Mouse (Mus musculus): Measurements from ENCODE around the gene Mdfic. TPM values are rescaled to one million over a fixed set of nuclear protein-coding genes. Genes with fewer than 3 reads are reported as not detected.

Mdfic gene
- polyA plus RNA-seq, 1 experiment = not detected

DNA sequence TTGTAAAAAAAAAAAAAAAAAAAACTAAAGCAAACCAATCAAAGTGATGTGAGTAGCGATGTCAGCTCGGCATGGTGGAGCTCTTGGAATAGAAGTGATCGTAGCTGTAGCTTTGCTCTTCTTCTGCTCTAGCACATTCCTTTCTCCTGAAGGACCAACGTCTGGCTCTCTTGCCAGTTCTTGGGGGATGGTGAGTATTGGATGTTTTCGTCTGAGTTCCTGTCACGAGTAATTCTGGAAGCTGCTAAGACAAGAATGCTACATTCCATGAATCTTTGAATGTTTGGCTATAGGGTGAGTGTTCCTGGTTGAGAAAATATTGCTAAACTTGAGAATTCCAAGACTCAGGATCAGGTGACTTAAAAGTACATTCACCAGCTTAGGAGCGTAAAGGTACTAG lies 11.0 kb downstream of the Mdfic start:
- WGBS = 93% methylated on average over 7 of the region's 7 CpGs
- no peak for TF ChIP-seq CTCF (IDR thresholded peaks at IDR 0.05; ENCODE audit: insufficient read depth, low read depth, low read length)
- TF ChIP-seq POLR2A (IDR thresholded peaks at IDR 0.05; ENCODE audit: insufficient read depth, low read depth, low read length) = no peak
- Histone ChIP-seq H3K4me3 (ENCODE audit: insufficient read depth, low read depth, low read length) (no peak overlapping the region), H3K4me1 (ENCODE audit: control insufficient read depth, insufficient read depth, low read length) (no peaks in the 10 kb centered on the region), H3K27ac (ENCODE audit: insufficient read depth, low read depth, low read length) (no peak overlapping the region)

GRCm38 (mm10) chr6:15737312-15737911 lies 17.0 kb downstream of the Mdfic start:
- Histone ChIP-seq H3K4me1 (ENCODE audit: control insufficient read depth, insufficient read depth, low read length) (no peaks in the 10 kb centered on the region), H3K27ac (ENCODE audit: insufficient read depth, low read depth, low read length) (no peak overlapping the region), H3K4me3 (ENCODE audit: insufficient read depth, low read depth, low read length) (no peak overlapping the region)
- 81% methylated on average over 8 of the region's 8 CpGs for WGBS
- TF ChIP-seq POLR2A (IDR thresholded peaks at IDR 0.05; ENCODE audit: insufficient read depth, low read depth, low read length) (no peak), CTCF (IDR thresholded peaks at IDR 0.05; ENCODE audit: insufficient read depth, low read depth, low read length) (no peak)

DNA sequence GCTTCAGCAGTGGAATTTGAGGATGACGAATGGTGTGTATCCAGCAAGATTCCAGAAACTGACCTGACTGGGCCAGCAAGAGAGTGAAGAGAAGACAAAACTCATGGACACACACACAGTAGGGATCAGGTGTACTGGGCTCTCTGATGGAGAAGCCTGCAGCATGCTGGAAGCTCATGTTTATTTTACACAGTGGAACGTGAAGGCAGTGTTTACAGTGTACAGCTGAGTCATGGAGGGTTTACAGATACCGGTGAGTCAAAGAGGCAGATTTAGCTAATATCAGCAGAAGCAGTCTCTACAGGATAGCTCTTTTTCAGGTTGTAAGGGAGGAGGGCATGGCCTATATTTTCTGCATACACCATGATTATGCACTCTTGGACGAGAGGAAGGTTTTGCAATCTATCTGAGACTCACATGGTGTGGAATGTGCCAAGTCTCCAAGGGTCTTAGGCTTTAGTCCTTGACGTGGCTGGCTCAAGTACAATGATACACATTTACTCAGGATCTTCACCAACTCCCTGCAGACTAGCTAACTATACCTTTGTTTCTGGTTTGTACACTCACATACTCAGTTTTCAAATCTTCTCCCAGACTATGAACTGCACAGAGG lies 18.0 kb downstream of the Mdfic start:
- TF ChIP-seq POLR2A (IDR thresholded peaks at IDR 0.05; ENCODE audit: insufficient read depth, low read depth, low read length) (no peak), CTCF (IDR thresholded peaks at IDR 0.05; ENCODE audit: insufficient read depth, low read depth, low read length) (no peak)
- no peak overlapping the region for H3K27ac ChIP-seq (ENCODE audit: insufficient read depth, low read depth, low read length)
- no peaks in the 10 kb centered on the region for H3K4me1 ChIP-seq (ENCODE audit: control insufficient read depth, insufficient read depth, low read length)
- H3K4me3 ChIP-seq (ENCODE audit: insufficient read depth, low read depth, low read length) = no peak overlapping the region
- 62% methylated on average over 5 of the region's 5 CpGs for WGBS

- no peak overlapping the region for H3K27ac ChIP-seq (ENCODE audit: insufficient read depth, low read depth, low read length)
- no peak for TF ChIP-seq CTCF (IDR thresholded peaks at IDR 0.05; ENCODE audit: insufficient read depth, low read depth, low read length)
- TF ChIP-seq POLR2A (IDR thresholded peaks at IDR 0.05; ENCODE audit: insufficient read depth, low read depth, low read length) = no peak
- H3K4me3 ChIP-seq (ENCODE audit: insufficient read depth, low read depth, low read length) = no peak overlapping the region
- no peaks in the 10 kb centered on the region for H3K4me1 ChIP-seq (ENCODE audit: control insufficient read depth, insufficient read depth, low read length)
- WGBS = 89% methylated on average over 3 of the region's 3 CpGs
Observed at GRCm38 (mm10) chr6:15739132-15739531, 18.7 kb downstream of the Mdfic start.

GRCm38 (mm10) chr6:15742591-15743149 lies 22.2 kb downstream of the Mdfic start:
- Histone ChIP-seq H3K4me3 (ENCODE audit: insufficient read depth, low read depth, low read length) (no peak overlapping the region), H3K4me1 (ENCODE audit: control insufficient read depth, insufficient read depth, low read length) (no peaks in the 10 kb centered on the region), H3K27ac (ENCODE audit: insufficient read depth, low read depth, low read length) (no peak overlapping the region)
- TF ChIP-seq POLR2A (IDR thresholded peaks at IDR 0.05; ENCODE audit: insufficient read depth, low read depth, low read length) (no peak), CTCF (IDR thresholded peaks at IDR 0.05; ENCODE audit: insufficient read depth, low read depth, low read length) (no peak)
- WGBS = 94% methylated on average over 6 of the region's 6 CpGs

- TF ChIP-seq POLR2A (IDR thresholded peaks at IDR 0.05; ENCODE audit: insufficient read depth, low read depth, low read length) = no peak
- no peak overlapping the region for H3K4me3 ChIP-seq (ENCODE audit: insufficient read depth, low read depth, low read length)
Observed at GRCm38 (mm10) chr6:15743291-15743792, 22.9 kb downstream of the Mdfic start.

DNA sequence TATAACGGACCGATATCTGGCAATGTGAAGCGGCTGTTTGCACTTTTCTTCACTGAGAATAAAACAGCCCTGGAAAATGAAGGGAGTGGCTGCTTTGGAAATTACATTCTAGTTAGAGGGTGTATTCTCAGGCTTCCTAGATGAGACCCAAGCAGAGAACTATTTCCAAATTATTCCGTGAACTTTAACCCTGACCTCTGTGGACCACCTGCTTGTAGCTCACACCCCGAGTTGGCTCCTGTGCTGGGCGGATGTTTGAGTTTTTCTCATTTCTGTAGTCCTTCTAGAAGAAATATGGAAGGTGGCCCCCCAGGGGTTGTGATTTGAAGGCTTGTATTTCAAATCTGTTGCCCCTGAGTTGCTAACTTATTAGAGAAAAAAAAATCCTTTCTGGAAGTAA lies 23.3 kb downstream of the Mdfic start:
- Histone ChIP-seq H3K27ac (ENCODE audit: insufficient read depth, low read depth, low read length) (no peak overlapping the region), H3K4me1 (ENCODE audit: control insufficient read depth, insufficient read depth, low read length) (no peaks in the 10 kb centered on the region), H3K4me3 (ENCODE audit: insufficient read depth, low read depth, low read length) (no peak overlapping the region)
- 75% methylated on average over 6 of the region's 6 CpGs for WGBS
- TF ChIP-seq CTCF (IDR thresholded peaks at IDR 0.05; ENCODE audit: insufficient read depth, low read depth, low read length) (no peak), POLR2A (IDR thresholded peaks at IDR 0.05; ENCODE audit: insufficient read depth, low read depth, low read length) (no peak)

More at GRCm38 (mm10) chr6:15743291-15743792, 22.9 kb downstream of the Mdfic start:
- Histone ChIP-seq H3K27ac (ENCODE audit: insufficient read depth, low read depth, low read length) (no peak overlapping the region), H3K4me1 (ENCODE audit: control insufficient read depth, insufficient read depth, low read length) (no peaks in the 10 kb centered on the region)
- 48% methylated on average over 8 of the region's 8 CpGs for WGBS

- no peak for TF ChIP-seq CTCF (IDR thresholded peaks at IDR 0.05; ENCODE audit: insufficient read depth, low read depth, low read length)
- TF ChIP-seq POLR2A (IDR thresholded peaks at IDR 0.05; ENCODE audit: insufficient read depth, low read depth, low read length) = no peak
- H3K4me1 ChIP-seq (ENCODE audit: control insufficient read depth, insufficient read depth, low read length) = no peaks in the 10 kb centered on the region
- no peak overlapping the region for H3K4me3 ChIP-seq (ENCODE audit: insufficient read depth, low read depth, low read length)
- H3K27ac ChIP-seq (ENCODE audit: insufficient read depth, low read depth, low read length) = no peak overlapping the region
- 39% methylated on average over 6 of the region's 6 CpGs for WGBS
Observed at GRCm38 (mm10) chr6:15745313-15745712, 24.9 kb downstream of the Mdfic start.

- TF ChIP-seq CTCF (IDR thresholded peaks at IDR 0.05; ENCODE audit: insufficient read depth, low read depth, low read length) = no peak
- no peak overlapping the region for H3K4me3 ChIP-seq (ENCODE audit: insufficient read depth, low read depth, low read length)
- no peak overlapping the region for H3K27ac ChIP-seq (ENCODE audit: insufficient read depth, low read depth, low read length)
- H3K4me1 ChIP-seq (ENCODE audit: control insufficient read depth, insufficient read depth, low read length) = no peaks in the 10 kb centered on the region
- 72% methylated on average over 5 of the region's 5 CpGs for WGBS
Observed at GRCm38 (mm10) chr6:15745891-15746290, 25.4 kb downstream of the Mdfic start.

Measured in olfactory bulb, adult 2 months (tissue).